Comparison of ENCODE assay signal across 8 mouse cellular contexts in genomic region chr6:99803983-99804904, GRCm38 (mm10).
DNase-seq lines count a peak whose midpoint lies in the region; ATAC-seq and TF ChIP-seq lines count a peak whose summit lies in the region.

No protein-coding gene starts in this region.

- peak overlapping the region; percentile 15 for H3K9ac ChIP-seq in heart, embryonic 13.5 days
- H3K9ac ChIP-seq in kidney, postnatal 0 days (ENCODE audit: low read depth, low read length), result 0 out of 2 replicates have a peak overlapping the region, but pooled peaks have one; percentile 8
- H3K9ac ChIP-seq in liver, adult 2 months (ENCODE audit: low read depth, low read length), result no peak overlapping the region
- peak overlapping the region; percentile 16; the same call in 1 of the 2 replicates for H3K9ac ChIP-seq in neural tube, embryonic 11.5 days (ENCODE audit: low read length)
- H3K9ac ChIP-seq in stomach, embryonic 16.5 days (ENCODE audit: low read length), result peak overlapping the region; percentile 43

- peak overlapping the region; percentile 25 for H3K4me3 ChIP-seq in heart, embryonic 13.5 days
- no peak overlapping the region for H3K4me3 ChIP-seq in kidney, postnatal 0 days (replicated peaks; ENCODE audit: low read depth, low read length)
- H3K4me3 ChIP-seq in liver, adult 2 months (ENCODE audit: insufficient read depth, low read depth, low read length), result no peak overlapping the region
- no peak overlapping the region for H3K4me3 ChIP-seq in neural tube, embryonic 11.5 days (ENCODE audit: low read depth, low read length)
- peak overlapping the region; percentile 25; the same call in 1 of the 2 replicates for H3K4me3 ChIP-seq in stomach, embryonic 16.5 days (replicated peaks; ENCODE audit: low read length)

- H3K9me3 ChIP-seq in heart, embryonic 13.5 days, result no peaks in the 10 kb centered on the region
- H3K9me3 ChIP-seq in kidney, postnatal 0 days (replicated peaks; ENCODE audit: low read length), result no peaks in the 10 kb centered on the region
- H3K9me3 ChIP-seq in neural tube, embryonic 11.5 days (ENCODE audit: control insufficient read depth, low read length), result no peaks in the 10 kb centered on the region
- H3K9me3 ChIP-seq in stomach, embryonic 16.5 days (replicated peaks; ENCODE audit: control insufficient read depth, low read length), result no peaks in the 10 kb centered on the region; the same call in 1 of the 2 replicates

- DNase-seq in CD4-positive helper T cell, adult 2 months (ENCODE audit: low read depth, low spot score), result peak; percentile 63
- peak; percentile 94 for DNase-seq in brain, embryonic 14.5 days (ENCODE audit: low read depth)
- DNase-seq in kidney, postnatal 0 days (ENCODE audit: low spot score), result peak; percentile 93
- DNase-seq in liver, adult 2 months (ENCODE audit: extremely low read depth, low read depth, low spot score), result peak; percentile 21
- DNase-seq in neural tube, embryonic 11.5 days (ENCODE audit: low spot score), result peak; percentile 95

- 17% methylated on average over 25 of the region's 25 CpGs for WGBS in heart, embryonic 13.5 days
- 22% methylated on average over 25 of the region's 25 CpGs for WGBS in kidney, postnatal 0 days
- WGBS in liver, adult 2 months, result 25% methylated on average over 25 of the region's 25 CpGs
- WGBS in neural tube, embryonic 11.5 days, result 22% methylated on average over 25 of the region's 25 CpGs
- WGBS in stomach, embryonic 16.5 days, result 20% methylated on average over 25 of the region's 25 CpGs

- peaks cover 29% of the 10 kb centered on the region for H3K4me1 ChIP-seq in heart, embryonic 13.5 days
- no peaks in the 10 kb centered on the region for H3K4me1 ChIP-seq in kidney, postnatal 0 days (replicated peaks; ENCODE audit: insufficient read depth, low read length)
- no peaks in the 10 kb centered on the region for H3K4me1 ChIP-seq in liver, adult 2 months (ENCODE audit: control insufficient read depth, insufficient read depth, low read length)
- H3K4me1 ChIP-seq in neural tube, embryonic 11.5 days (ENCODE audit: control insufficient read depth, insufficient read depth, low read length), result 0 out of 2 replicates have a peak, but pooled peaks cover 5% of the 10 kb centered on the region
- H3K4me1 ChIP-seq in stomach, embryonic 16.5 days (ENCODE audit: control insufficient read depth, insufficient read depth, low read length), result peaks cover 5% of the 10 kb centered on the region; the same call in 1 of the 2 replicates

- no peak overlapping the region for H3K27ac ChIP-seq in heart, embryonic 13.5 days (replicated peaks)
- no peak overlapping the region for H3K27ac ChIP-seq in kidney, postnatal 0 days
- no peak overlapping the region for H3K27ac ChIP-seq in liver, adult 2 months (replicated peaks; ENCODE audit: insufficient read depth, low read depth, low read length)
- no peak overlapping the region for H3K27ac ChIP-seq in neural tube, embryonic 11.5 days (ENCODE audit: low read depth, low read length)
- no peak overlapping the region for H3K27ac ChIP-seq in stomach, embryonic 16.5 days (ENCODE audit: low read length)

- peak; percentile 70 for ATAC-seq in erythroid progenitor cell, adult 5-6 weeks (replicated peaks; ENCODE audit: low FRiP score, poor library complexity, severe bottlenecking)
- peak; percentile 55; the same call in 1 of the 2 replicates for ATAC-seq in heart, embryonic 13.5 days (ENCODE audit: extremely low read depth, insufficient number of reproducible peaks, low FRiP score, low TSS enrichment)
- peak; percentile 52; the same call in 1 of the 2 replicates for ATAC-seq in kidney, postnatal 0 days (replicated peaks; ENCODE audit: low FRiP score, low read depth)
- peak; percentile 87 for ATAC-seq in neural tube, embryonic 11.5 days (ENCODE audit: insufficient read depth, low FRiP score, low TSS enrichment)
- ATAC-seq in stomach, embryonic 16.5 days (ENCODE audit: insufficient read depth, low FRiP score), result peak; percentile 76

- no peaks in the 10 kb centered on the region for H3K36me3 ChIP-seq in heart, embryonic 13.5 days
- H3K36me3 ChIP-seq in kidney, postnatal 0 days (ENCODE audit: insufficient read depth, low read length), result no peaks in the 10 kb centered on the region
- no peaks in the 10 kb centered on the region for H3K36me3 ChIP-seq in liver, adult 2 months (ENCODE audit: control insufficient read depth, insufficient read depth, low read length)
- H3K36me3 ChIP-seq in neural tube, embryonic 11.5 days (ENCODE audit: control insufficient read depth, insufficient read depth, low read length), result no peaks in the 10 kb centered on the region
- no peaks in the 10 kb centered on the region for H3K36me3 ChIP-seq in stomach, embryonic 16.5 days (ENCODE audit: control insufficient read depth, insufficient read depth, low read length)

- TF ChIP-seq POLR2A in brain, embryonic 14.5 days (IDR thresholded peaks at IDR 0.05; ENCODE audit: borderline replicate concordance, extremely low read depth, insufficient read depth, insufficient read length, poor library complexity, severe bottlenecking), result no peak
- no peak for TF ChIP-seq POLR2A in liver, adult 2 months (IDR thresholded peaks at IDR 0.05; ENCODE audit: extremely low read depth, insufficient read depth, low read length)

- peaks cover 35% of the 10 kb centered on the region for H3K27me3 ChIP-seq in heart, embryonic 13.5 days (replicated peaks)
- no peaks in the 10 kb centered on the region for H3K27me3 ChIP-seq in kidney, postnatal 0 days (ENCODE audit: insufficient read depth, low read length)
- no peaks in the 10 kb centered on the region for H3K27me3 ChIP-seq in liver, adult 2 months (ENCODE audit: control insufficient read depth, insufficient read depth, low read length)
- H3K27me3 ChIP-seq in neural tube, embryonic 11.5 days (ENCODE audit: control insufficient read depth, insufficient read depth, low read length), result no peaks in the 10 kb centered on the region
- H3K27me3 ChIP-seq in stomach, embryonic 16.5 days (ENCODE audit: control insufficient read depth, insufficient read depth, low read length), result no peaks in the 10 kb centered on the region

- no peaks in the 10 kb centered on the region for H3K79me2 ChIP-seq in liver, adult 2 months (ENCODE audit: control insufficient read depth, insufficient read depth, low read length)

- TF ChIP-seq CTCF in brain, embryonic 14.5 days (IDR thresholded peaks at IDR 0.05; ENCODE audit: borderline replicate concordance, extremely low read depth, insufficient read depth, insufficient read length), result peak; percentile 100
- peak; percentile 99 for TF ChIP-seq CTCF in kidney, postnatal 0 days (IDR thresholded peaks at IDR 0.05; ENCODE audit: low read depth)
- peak; percentile 100 for TF ChIP-seq CTCF in liver, adult 2 months (IDR thresholded peaks at IDR 0.05; ENCODE audit: low read depth, low read length)

- peak overlapping the region; percentile 60 for H3K4me2 ChIP-seq in heart, embryonic 13.5 days
- peak overlapping the region; percentile 41 for H3K4me2 ChIP-seq in kidney, postnatal 0 days (ENCODE audit: low read length)
- peak overlapping the region; percentile 32 for H3K4me2 ChIP-seq in neural tube, embryonic 11.5 days (ENCODE audit: low read depth)
- peak overlapping the region; percentile 42 for H3K4me2 ChIP-seq in stomach, embryonic 16.5 days (ENCODE audit: low read depth, low read length)

Comparison
In these comparisons a context has a peak if more than half of its experiments do, and no peak if none do; other contexts are left out.
1. DNase-seq: peak in every context shown above with its lines; median percentile 95 in neural tube, embryonic 11.5 days; 94 in brain, embryonic 14.5 days; 93 in kidney, postnatal 0 days; 63 in CD4-positive helper T cell, adult 2 months; 21 in liver, adult 2 months.
2. H3K4me3 ChIP-seq: peak in heart, embryonic 13.5 days (single experiment) and stomach, embryonic 16.5 days (single experiment); none in kidney, postnatal 0 days (single experiment), liver, adult 2 months (single experiment) and neural tube, embryonic 11.5 days (single experiment).
3. Peak in every context shown above with its lines, with median percentiles within 50 percentile points of each other: CTCF ChIP-seq, ATAC-seq and H3K4me2 ChIP-seq.